Mouse (Mus musculus) liver, adult 2 months (tissue): ENCODE measurements at regions not wholly inside any gene's neighbourhood (a gene's known extent, or its start where the extent isn't known, plus 50 kb on each side); places are given as distances from the start of the nearest gene placed in this dataset.

Experiments used
- CTCF ChIP-seq: fragments of 200-500 bp; IDR thresholded peaks from 2 replicates; pipeline ENCODE4 v1.5.1; 2011; ENCODE audit warnings: low read depth, low read length, control low read depth
- POLR2A ChIP-seq: fragments of 200-500 bp; IDR thresholded peaks from 2 replicates; pipeline ENCODE4 v1.6.1; 2011; ENCODE audit warnings: low read length, control low read depth; ENCODE audit not compliant: insufficient read depth; ENCODE audit errors: extremely low read depth

GRCm38 (mm10) chr4:26630553-26631206 lies 284.0 kb upstream of the Manea start:
- TF ChIP-seq POLR2A (no peak), CTCF (no peak)
